Mouse (Mus musculus): ENCODE results near the gene Gm37240. TPM values are rescaled to one million over a fixed set of nuclear protein-coding genes. Genes with fewer than 3 reads are reported as not detected.

Gm37240 gene
- polyA plus RNA-seq, 2 experiments from 2014 or later, result 2.9 to 4.3 TPM

- no peak for ATAC-seq
Observed at GRCm38 (mm10) chr3:84619725-84620124, 1267.6 kb downstream of the Gm37240 start.

- ATAC-seq, result no peak
Observed at GRCm38 (mm10) chr3:84619056-84619455, 1268.3 kb downstream of the Gm37240 start.

GRCm38 (mm10) chr3:84618627-84619026, 1268.7 kb downstream of the Gm37240 start:
- no peak for ATAC-seq

- ATAC-seq, result no peak
Observed at GRCm38 (mm10) chr3:84615856-84616225, 1271.5 kb downstream of the Gm37240 start.

GRCm38 (mm10) chr3:84615050-84615855, 1272.1 kb downstream of the Gm37240 start:
- peak; percentile 57 for ATAC-seq

- ATAC-seq, result no peak
Observed at GRCm38 (mm10) chr3:84610183-84610710, 1277.1 kb downstream of the Gm37240 start.

GRCm38 (mm10) chr3:84603212-84603611, 1284.1 kb downstream of the Gm37240 start:
- ATAC-seq, result no peak

- no peak for ATAC-seq
Observed at GRCm38 (mm10) chr3:84602759-84603158, 1284.6 kb downstream of the Gm37240 start.

- ATAC-seq, result no peak
Observed at GRCm38 (mm10) chr3:84601870-84602495, 1285.3 kb downstream of the Gm37240 start.

- no peak for ATAC-seq
Observed at GRCm38 (mm10) chr3:84598756-84599155, 1288.6 kb downstream of the Gm37240 start.

- ATAC-seq, result no peak
Observed at GRCm38 (mm10) chr3:84597996-84598734, 1289.2 kb downstream of the Gm37240 start.

- no peak for ATAC-seq
Observed at GRCm38 (mm10) chr3:84595677-84596234, 1291.6 kb downstream of the Gm37240 start.

GRCm38 (mm10) chr3:84594894-84595676, 1292.2 kb downstream of the Gm37240 start:
- ATAC-seq, result no peak

- ATAC-seq, result no peak
Observed at GRCm38 (mm10) chr3:84593274-84593673, 1294.0 kb downstream of the Gm37240 start, which contains the start of gene Tigd4. TSS of gene Tigd4 (plus strand) at chr3:84593574.

GRCm38 (mm10) chr3:84586736-84587135, 1300.6 kb downstream of the Gm37240 start:
- no peak for ATAC-seq

GRCm38 (mm10) chr3:84582913-84583276, 1304.4 kb downstream of the Gm37240 start:
- peak; percentile 40 for ATAC-seq

- peak; percentile 93 for ATAC-seq
Observed at GRCm38 (mm10) chr3:84582023-84582912, 1305.0 kb downstream of the Gm37240 start, which contains the start of gene Arfip1. TSS of gene Arfip1 (minus strand) at chr3:84582625.

GRCm38 (mm10) chr3:84581696-84582022, 1305.7 kb downstream of the Gm37240 start:
- no peak for ATAC-seq

- ATAC-seq, result no peak
Observed at GRCm38 (mm10) chr3:84580716-84581115, 1306.6 kb downstream of the Gm37240 start.

- peak; percentile 70 for ATAC-seq
Observed at GRCm38 (mm10) chr3:84570501-84570900, 1316.8 kb downstream of the Gm37240 start.

- peak; percentile 77 for ATAC-seq
Observed at GRCm38 (mm10) chr3:84569587-84569986, 1317.7 kb downstream of the Gm37240 start.

All from activated CD4-positive, CD25-positive, alpha-beta regulatory T cell, adult 4 months (primary cell).